Mouse (Mus musculus) layer of hippocampus, adult 9-10 months (tissue): ENCODE results near the gene Gm4836.
"Not testable (repeated sequence)": the region's sequence is repeated elsewhere in the genome, so short reads cannot be mapped to it uniquely, and the experiment has no call there.

ENCODE experiments used
- DNase-seq: peaks from one replicate; pipeline ENCODE4 v3.0.0; 2022; ENCODE audit warnings: low spot score

Gm4836 gene

DNA sequence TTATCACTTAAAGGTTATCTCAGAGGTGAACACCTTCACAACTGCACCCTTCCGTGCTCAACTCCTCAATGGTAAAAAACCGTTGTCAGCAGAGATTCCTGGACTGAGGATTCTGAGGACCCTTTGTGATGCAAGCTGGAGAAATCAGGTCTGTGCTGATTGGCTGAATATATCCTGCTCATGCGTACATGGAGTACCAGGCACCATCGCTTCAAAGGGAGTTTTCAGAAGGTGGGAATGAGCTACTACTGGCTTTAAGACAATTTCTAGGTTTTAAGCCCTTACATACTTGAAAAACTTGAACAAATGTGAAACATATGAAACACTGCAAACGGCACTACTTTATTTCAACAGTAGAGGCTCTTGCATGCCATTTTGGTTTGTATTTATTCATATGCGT is at the start of gene Gm4836:
Gene Gm4836, minus strand, starts transcription at position 101 of the 400 bp plus-strand sequence.
- DNase-seq = not testable (repeated sequence)
